Mouse (Mus musculus): ENCODE measurements around the gene Smad3.

DNA sequence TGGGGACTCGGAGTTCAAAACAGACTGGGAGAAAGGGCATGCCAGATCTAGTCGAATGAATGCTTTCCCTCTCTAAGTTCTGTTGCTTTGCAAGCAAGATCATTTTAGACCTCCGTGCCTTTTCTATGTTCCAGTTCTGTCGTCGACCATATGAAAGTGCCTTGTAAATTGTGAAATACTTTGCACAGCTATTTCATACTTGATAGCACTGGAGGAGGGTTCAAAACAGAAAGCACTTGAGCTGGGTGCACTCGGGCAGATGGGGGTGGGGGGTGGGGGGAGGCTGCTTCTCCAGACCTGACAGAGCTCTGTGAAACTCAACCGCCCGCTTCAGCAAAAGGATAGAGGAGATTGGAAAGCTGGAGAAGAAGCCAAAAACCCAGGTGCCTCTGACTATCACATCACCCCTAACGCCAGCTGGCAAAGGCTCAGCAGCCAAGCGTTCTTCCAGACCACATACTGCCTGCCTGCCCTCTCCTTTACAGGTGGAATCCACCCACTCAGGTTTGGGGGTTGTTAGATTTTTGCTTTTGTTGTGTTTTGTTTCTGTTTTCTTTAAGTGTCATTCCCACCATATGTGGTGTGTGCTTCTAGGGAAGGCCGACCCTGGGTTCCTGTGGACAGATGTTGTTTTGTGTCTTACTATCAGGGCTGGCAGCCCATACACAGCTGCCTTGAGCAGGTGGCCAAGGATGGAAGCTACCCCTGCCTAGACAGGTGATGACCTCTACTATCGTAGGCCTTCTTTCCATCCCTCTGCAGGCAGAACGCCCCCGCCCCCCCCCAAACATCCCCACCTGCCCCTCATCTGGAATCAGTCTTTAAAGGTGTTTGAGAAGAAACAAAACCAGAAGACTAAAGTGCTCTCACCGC is 1.9 kb downstream of the Smad3 start:
- TF ChIP-seq CTCF (IDR thresholded peaks at IDR 0.05), result no peak
- no peak for TF ChIP-seq EP300 (IDR thresholded peaks at IDR 0.05; ENCODE audit: insufficient read depth, low read depth, low read length)
- no peak for TF ChIP-seq POLR2A (IDR thresholded peaks at IDR 0.05; ENCODE audit: insufficient read depth, low read depth, low read length)

Data from heart, adult 2 months (tissue).